Mouse (Mus musculus) cerebellum, adult 8-10 months (tissue): ENCODE data around the gene Bloc1s5.
"Not testable (repeated sequence)": the region's sequence is repeated elsewhere in the genome, so short reads cannot be mapped to it uniquely, and the experiment has no call there.

ENCODE experiments used
- DNase-seq: peaks from one replicate; pipeline ENCODE4 v3.0.0; 2022

Gene Bloc1s5

DNA sequence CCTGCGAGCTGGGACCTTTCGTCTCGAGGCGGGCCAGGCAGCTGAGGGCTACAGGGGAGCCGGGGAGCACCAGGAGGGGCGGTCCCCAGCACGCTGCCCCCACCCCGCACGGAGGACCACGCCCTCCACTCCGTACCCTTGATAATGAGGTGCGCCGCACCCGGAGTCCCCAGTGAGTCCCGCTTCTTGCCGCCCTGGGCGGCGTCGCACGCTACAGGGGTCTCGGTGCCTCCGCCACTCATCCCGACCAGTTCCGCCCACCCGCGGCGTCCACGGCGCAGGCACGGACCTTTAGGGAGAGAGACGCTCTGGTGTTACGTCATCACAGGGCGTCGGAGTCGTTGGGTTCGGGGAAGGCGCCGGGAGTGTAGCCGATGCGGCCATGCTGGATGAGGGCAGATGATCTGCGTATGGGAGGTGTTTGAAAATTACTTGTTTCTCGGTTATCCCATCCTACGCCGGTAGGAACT, at the start of gene Bloc1s5:
Gene Bloc1s5, minus strand, starts transcription at position 310 of the 470 bp plus-strand sequence.
- DNase-seq: peak; percentile 97

DNA sequence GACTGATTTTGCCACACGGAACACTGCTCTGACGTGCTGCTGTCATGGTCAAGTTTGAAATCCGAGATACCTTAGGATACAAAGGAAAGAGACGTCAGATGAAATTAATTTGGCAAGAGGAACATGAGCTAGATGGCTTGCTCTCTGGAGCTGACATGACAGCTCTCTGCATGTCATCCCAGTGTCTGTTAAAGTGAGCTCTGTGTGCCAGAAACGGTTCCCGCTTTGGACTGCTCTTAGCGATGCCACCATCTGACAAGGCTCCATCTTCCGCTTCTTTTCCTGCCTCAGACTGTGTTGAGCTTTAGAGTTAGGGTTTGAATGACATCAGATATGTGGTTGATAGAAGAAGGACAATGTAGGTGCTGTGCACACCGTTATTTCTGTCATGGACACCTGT, 37.4 kb upstream of the Bloc1s5 start:
- no peak for DNase-seq

DNA sequence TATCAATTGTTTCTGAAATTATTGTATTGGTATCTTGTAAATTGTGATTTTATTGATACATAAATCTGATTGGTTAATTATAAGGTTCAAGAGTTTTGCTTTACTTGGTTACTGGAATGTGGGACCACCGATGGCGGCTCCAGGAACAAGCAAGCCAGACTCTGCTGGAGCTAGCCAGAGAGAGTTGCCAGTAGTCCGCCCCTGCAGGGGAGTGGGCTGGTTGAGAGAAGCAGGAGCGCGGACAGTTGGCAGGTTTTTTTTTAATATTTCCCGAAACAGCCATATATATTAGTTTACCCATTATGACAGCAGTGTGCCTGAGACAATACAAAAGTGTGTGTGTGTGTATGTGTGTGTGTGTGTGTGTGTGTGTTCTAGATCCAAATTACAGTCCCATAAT, 36.5 kb upstream of the Bloc1s5 start:
- not testable (repeated sequence) for DNase-seq

DNA sequence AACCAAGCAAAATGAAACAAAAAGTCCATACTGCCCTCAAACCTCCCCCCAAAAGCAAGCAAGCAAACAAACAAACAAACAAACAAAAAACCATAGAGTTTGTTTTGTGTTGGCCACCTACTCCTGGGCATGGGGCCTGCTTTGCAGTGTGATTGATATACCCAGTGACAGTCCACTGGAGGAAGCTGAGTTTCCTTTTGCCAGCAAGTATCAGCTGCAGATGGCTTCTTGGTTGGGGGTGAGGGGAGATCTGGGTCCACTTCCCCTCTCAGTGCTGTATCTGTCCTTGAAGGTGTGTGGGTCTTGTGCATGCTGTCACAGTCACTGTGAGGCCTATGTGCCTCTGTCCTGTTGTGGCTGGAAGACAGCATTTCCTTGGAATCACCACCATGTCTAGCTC, 35.1 kb upstream of the Bloc1s5 start:
- no peak for DNase-seq

DNA sequence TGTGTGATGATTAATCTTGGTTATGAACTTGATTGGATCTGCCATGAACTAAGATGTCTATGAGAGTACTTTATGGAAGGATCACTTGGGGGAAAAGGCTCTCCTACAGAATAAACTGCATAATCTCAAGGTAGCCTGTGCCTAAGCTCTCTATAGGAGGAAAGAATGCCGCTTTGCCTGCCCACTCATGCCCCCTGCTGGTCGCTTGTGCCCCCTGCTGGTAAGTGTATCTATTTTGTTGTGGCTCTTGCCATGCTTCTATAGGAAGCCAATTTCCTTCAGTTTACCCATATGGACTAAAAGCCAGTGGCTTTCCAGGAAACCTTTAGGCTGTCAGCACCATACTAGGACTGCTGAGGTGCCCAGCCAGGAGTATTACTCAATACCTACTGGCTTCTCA, 33.6 kb upstream of the Bloc1s5 start:
- no peak for DNase-seq

DNA sequence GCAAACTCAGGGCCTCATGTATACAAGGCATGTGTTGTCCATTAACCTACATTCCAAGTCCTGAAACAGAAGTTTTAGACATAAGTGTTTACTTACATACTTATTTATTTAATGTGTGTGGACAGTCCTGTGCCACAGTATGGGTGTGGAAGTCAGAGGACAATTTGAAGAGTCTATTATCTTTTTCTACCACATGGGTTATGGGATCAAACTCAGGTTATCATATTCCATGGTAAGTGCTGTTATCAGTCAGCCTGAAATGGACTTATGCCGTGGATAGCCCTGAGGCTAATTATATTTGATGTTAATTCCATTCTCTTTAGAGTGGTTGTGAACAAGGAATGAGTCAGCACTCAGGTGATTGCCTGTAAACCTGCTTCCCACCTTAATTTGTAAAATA, 29.8 kb upstream of the Bloc1s5 start:
- no peak for DNase-seq

DNA sequence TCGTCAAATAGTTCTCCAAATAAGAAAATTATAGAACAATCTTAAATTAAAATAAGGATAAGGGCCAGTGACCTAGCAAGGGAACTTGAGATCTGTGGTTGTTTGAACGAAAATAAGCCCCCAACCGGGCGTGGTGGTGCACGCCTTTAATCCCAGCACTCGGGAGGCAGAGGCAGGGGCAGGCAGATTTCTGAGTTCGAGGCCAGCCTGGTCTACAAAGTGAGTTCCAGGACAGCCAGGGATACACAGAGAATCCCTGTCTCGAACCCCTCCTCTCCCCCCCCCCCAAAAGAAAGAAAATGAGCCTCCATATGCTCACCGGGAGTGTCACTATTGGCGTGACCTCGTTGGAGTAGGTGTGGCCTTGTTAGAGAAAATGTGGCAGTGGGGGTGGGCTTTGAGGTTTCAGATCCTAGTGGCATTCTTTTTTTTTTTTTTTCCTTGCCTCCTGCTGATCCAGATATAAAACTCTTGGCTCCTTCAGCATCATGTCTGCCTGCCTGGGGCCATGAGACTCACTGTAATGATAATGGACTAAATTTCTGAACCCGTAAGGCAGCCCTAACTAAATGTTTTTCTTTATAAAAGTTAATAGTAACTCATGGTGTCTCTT, 24.7 kb upstream of the Bloc1s5 start:
- no peak for DNase-seq

DNA sequence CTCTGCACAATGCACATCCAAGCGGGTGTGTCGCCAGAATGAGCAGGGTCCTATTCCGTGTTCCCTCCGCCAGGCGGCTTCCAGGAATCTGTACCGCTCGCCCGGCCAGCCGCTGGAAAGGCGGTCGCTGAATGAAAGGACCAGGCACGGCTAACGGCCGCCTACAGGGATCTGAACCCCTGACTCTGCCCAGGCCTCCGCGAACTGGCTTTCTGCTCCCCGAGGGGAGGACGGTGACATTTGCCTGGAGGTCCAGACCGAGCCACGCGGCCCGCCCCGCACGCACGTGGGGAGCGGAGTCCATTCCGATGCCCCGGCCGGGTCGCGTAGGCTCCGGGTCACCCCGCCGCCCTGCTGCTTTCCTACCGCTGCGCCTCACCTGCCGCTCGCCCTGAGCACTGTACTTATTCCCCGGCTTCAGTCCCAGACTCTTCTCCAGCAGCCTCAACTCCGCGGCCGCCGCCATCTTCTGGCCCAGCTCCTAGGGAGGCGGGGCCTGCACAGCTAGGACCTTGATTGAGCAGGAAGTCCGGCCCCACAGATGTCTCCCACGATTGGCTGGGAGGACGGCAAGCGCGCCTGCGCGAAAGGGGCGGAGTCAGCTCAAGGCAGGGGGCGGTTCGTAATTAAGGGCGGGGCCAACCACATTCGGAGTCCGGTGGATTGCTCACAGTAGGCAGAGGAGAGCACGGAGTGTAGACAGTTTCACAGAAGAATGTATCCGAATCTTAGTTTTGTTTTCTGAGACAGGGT, 23.8 kb upstream of the Bloc1s5 start, which contains the start of gene Eef1e1:
Gene Eef1e1, minus strand, starts transcription at position 531 of the 753 bp plus-strand sequence.
- DNase-seq: peak; percentile 94

DNA sequence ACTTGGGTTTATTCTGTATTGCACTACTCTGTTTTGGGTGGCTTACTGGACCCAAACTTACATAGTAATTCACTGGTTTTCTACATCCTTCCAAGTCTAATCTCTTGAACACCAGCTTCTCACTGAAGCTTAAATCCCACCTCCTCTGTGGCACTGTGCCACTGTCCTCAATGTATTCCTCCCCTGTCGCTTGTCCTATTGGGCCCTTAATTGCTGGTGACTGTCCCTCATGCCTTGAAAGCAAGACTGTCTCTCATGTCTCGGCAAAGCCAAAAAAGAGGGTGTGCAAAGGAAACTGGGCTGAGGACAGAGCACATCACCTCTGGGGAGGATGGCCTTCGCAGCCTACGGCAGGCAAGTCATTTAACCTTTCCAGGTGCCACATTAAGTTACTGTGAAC, 23.0 kb upstream of the Bloc1s5 start:
- no peak for DNase-seq

DNA sequence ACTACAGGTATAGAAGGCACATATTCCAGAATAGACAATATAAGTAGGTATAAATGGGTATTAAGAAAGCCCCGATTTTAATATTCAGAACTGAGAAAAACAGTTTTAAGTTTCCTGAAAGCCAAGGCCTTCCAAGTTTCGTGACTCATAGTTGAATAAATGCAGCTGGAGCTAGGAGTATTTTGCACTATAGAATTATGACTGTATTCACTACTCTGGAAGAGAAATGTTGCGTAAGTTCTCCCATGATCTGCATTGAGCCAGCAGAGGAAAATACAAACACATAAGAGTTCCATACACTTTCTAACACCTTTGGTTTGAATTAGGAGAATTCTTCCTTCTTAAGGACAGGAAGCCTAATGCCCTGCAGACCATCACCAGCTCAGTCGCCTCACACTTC, 15.4 kb upstream of the Bloc1s5 start:
- DNase-seq: no peak

DNA sequence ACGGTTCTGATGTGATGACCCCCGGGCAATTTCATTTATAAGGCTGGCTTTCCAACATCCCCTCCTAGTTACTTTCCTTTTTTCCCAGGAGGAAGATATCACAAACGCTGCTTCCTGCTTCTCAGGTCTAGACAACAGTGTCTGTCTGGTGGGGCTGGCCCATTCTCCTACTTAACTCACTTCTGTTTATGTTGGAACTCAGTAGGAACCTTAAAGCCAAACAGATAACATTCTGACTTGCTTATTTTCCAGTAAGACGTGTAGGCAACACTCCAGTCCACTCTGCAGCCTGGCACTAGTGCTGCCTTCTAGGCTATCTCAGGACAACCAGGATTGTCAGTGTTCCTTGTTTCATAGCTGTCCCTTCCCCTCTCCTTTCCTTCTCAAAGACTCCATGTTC, 14.2 kb upstream of the Bloc1s5 start:
- DNase-seq: no peak

DNA sequence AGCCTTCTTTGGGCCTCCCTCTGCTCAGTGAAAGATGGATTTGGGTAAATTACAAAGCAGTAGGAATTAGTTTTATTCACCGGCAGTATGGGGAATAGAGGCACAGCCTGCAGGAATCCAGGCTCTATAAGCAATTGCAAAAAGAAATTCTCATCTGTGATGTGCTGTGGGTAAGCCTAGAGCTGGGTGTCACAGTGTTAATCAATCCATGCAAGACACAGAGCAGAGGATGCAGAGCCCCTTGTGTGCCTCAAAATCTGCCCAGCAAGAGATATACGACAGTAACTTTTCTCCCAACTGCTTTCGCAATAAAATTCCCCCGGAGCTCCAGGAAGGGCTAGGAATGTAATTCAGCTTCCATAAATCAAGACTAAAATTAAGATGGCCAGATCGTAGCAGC, 6.5 kb upstream of the Bloc1s5 start:
- no peak for DNase-seq

DNA sequence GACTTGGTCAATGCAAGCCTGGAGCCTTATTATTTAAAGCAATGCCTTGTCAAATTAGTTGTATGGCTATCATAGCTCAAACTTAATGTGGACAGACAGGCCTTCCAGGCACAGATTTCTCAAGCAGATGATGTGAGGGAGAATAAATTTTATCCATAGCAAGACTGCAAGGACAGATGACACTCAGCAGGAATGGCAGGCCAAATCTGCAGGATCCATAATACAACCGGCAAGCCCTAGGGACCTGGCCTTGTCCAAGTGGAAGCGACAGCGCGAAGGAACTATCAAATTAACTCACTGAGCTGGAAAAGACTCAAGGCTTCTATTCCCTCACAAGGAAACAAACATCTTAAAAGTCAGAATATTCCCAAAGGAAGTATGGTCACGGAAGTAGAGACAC, 6.1 kb upstream of the Bloc1s5 start:
- DNase-seq: no peak

DNA sequence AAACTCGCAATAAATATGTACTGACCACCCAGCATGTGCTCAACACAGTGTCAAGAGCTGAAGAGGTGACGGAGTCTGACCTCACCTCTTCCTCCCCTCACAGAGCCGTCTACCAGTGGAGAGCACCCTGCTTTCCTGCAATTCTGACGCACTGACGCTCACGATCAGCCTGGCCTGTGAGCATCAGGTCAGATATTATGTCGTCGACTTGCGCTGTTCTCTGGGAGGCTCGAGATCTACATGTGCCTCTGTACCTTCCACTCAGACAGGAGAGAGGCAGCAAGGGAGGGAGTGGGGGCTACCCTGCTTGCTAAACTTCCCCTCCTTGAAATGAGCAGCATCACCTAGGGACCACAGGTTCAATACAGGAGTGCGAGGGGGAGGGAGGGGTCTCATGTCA, 3.8 kb upstream of the Bloc1s5 start:
- DNase-seq: no peak

DNA sequence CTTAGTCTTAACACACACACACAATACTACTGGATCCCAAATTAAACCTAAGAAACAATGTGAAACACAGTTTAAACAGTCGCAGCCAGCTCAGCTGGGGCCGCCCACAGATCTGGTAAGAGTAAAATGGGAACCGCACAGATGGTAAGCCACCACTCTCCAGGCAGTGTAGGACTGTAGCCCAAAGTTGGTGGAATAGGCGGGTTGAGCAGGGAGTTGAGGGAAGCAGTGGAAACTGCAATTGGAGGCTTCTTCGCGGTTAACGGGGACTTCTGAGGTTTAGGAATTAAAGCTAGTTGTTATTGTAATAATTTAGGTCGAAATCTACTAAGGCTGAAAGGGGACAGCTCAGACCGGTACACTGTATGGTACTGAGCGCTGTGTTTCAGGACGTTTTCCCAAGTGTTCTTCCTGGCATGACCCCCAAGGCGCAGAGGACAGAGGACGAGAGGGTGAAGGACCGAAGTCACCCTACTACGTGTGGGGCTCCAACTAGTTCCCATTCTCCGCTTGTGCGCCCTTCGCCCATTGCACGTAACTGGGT, 581 bp downstream of the Bloc1s5 start:
- no peak for DNase-seq

DNA sequence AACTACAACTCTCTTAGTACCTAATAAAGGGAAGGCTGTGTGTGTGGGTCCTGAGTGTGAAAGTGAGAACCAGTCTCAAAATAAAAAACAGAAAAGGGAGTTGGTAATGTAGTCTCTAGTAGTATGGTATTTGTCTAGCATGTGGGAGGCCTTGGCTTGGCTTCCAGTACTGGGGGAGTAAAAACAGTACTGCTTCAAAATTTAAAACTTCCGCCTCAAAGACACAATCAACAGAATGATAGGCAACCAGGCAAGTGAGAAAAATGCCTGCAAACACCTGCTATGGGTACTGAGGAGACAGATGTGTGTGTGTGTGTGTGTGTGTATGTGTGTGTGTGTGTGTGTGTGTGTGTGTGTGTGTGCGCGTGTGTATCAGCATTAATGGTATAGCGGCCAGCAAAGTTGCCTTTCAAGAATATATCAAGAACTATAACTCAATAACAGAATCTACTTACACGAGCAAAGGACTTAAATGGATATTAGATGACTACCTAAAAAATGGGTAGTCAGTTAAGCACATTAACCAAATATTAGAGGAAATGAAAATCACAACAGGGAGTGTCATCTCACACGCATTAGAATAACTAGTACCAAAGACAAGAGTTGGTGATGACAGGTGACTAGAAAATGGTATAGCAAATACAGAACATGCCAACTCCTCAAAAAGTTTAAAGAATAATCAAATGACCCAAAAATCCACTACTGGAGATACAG, 1.5 kb downstream of the Bloc1s5 start:
- no peak for DNase-seq

DNA sequence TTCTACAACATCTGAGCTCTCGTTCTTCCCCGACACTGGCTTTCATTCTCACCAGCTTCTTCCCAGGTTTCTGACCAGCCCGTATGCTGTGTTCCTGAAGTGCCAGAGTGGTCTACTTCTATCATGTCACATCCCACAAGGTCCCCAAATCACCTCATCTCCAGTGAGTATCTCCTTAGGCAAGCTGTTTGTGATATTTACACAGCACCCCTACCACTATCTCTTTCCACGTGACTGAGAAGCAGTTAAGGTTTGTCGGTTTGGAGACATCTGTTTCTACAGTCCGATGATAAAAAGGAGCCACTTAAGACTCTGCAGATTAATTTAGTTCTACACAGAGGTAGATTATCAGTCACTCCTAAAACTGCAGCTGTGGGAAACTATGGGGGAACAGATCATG, 2.4 kb downstream of the Bloc1s5 start:
- DNase-seq: no peak

DNA sequence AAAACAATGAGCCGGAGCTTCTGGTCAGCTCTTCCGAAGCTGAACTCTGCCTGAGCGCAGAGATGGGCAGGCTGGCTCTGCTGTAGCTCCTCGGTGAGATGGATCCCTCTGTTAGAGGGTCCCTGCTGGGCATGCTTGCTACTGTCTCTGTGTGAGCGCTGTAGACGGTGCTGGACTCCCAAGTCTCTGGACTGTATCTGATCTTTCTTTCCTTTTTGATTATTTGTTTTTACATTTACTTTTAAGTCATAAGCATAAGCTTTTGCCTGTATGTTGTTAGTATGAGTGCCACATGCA, 8.7 kb downstream of the Bloc1s5 start:
- no peak for DNase-seq

DNA sequence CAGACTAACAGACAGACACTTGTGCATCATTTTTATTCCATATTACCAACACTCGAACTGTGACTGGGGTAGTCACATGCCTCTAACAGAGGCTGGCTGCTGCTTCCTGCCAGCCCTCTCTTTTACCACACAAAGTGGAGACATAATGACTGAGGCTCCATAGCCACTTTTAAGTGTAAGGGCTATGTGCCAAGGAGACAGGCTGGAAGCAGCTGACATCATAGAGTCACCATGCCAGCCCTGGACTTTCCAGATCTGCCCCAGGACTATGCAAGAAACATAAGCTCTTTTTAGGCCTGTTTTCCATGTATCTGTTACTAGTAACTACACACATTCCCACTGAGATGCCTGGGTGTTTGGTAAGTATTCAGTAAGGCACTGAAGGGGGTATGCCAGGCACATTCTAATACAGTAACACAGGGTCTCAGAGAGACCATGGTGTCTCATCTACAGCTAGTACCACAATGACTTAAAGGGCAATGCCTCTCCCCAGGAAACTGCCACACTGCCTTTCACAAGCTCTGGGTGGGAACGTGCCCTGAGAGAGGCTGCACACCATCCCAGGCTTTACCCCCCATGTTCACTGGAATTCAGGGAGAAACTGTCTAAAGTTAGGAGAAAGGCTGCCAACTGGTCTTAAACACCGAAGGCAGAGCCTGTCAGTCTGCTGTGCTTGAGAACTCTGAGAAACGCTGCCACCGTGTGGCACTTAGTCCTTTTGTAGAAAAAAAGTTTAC, 9.2 kb downstream of the Bloc1s5 start:
- DNase-seq: no peak

DNA sequence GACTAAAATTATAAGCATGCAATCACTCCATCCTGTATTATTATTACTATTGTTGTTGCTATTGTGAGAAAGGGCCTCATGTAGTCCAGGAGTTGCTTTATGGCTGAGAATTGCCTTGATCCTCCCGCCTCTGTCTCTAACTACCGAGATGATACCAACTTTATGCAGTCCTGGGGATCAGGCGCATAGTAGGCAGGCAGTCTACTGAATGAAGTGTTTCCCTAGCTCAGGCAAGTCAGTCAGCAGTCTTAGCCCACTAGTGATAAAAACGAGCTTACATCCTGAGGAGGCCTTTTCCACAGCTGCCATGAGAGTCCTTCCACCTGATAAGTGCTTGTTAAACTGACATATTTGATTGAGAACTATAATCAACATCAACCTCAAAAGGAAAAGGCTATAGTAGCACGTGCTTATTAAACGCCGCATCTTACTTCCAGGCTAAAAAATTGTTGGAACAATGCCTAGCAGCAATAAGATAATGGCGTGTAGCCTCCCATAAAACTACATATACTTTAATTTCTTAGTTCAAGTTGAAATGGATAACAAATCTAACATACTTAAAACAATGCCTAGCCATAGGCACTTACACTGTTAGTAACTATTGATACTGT, 10.5 kb downstream of the Bloc1s5 start:
- DNase-seq: no peak

DNA sequence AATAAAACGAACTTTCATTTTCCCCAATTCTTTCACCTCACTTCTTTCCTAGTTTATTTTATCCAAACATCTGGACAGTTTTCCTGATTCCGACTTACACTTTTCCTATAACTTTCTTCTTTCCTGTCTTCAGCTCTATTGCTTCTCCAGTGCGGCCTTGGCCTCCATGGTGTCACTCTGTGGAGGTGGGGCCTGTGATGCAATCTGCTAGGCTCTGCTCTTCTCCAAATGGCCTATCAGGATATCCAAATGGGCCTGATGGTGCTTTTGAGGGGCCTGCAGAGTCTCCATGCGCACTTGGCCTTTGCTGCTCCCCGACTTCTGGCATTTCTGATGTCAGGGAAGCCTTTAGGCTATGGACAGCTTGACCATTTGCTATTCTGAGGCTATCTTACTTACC, 11.6 kb downstream of the Bloc1s5 start:
- DNase-seq: no peak

DNA sequence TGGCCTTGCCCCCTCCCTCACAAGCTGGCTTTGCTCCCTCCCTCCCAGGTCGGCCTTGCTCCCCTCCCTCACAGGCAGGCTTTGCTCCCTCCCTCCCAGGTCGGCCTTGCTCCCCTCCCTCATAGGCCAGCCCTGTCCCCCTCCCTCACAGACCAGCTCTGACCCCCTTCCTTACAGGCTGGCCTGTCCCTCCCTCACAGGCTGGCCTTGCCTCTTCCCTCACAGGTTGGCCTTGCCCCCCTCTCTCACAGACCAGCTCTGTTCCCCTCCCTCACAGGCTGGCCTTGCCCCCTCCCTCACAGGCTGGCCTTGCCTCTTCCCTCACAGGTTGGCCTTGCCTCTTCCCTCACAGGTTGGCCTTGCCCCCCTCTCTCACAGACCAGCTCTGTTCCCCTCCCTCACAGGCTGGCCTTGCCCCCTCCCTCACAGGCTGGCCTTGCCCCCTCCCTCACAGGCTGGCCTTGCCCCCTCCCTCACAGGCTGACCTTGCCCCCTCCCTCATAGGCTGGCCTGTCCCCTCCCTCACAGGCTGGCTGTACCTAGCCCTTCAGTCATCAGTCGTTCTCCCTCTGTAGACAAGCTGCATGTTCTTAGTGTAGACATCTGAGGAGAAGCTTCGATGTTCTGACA, 16.8 kb downstream of the Bloc1s5 start:
- DNase-seq: not testable (repeated sequence)
